Mouse (Mus musculus): Measurements from ENCODE around the gene Xab2.
"Not testable (repeated sequence)": the region's sequence is repeated elsewhere in the genome, so short reads cannot be mapped to it uniquely, and the experiment has no call there.

Gene Xab2

DNA sequence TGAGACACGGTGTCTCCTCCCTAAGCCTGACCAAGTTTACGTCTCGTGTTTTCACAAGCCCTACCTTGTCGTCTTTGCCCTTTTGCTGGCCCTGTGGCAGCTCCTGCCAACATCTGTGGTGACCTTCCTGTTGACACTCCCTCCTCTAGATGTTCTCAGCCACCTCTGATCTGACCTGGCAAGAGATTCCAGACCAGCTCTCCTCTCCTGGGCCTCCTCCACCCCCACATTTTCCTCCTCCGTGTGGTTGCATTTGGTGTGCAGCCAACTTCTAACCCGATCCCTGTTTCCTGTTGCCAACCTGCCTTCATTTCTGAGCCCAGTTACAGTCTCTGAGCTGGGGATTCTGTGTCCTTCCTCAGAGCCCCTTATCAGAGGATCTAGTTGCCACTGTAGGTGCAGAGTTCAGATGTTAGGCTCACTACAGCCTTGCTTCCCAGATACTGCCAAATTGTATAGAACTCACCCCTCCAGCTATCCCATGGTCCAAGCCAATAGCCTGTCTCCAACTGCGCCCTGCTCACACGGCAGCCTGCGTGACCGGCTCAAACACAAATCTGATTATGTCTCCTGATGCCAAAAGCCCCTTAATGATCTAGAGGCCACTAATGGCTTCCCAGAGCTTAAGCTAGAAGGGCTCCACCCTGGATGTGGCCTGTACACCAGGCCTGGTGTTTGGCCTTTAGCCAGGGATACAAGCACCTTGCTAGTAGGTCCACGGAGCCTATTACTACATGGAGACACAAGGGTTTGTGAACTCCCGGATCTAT lies 11.9 kb downstream of the Xab2 start:
- DNase-seq: peak; percentile 63

DNA sequence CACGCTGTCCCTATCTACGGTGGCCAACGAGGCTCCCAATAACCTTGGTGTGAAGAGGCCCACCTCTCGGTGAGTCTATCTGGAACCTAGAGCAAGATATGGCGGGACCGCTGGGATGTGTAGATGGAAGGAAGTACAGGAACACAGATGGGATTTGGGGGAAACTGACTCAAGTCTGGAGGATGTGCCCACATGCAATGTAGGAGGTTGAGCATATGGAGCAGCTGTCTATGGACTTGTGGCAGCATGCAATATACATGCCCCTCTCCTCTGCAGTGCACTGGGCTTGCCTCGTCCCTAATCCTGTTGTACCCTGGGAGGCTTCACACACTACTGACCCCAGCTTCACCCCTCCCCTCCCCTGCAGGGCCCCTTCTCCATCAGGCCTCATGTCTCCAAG lies 13.3 kb downstream of the Xab2 start:
- no peak for DNase-seq

DNA sequence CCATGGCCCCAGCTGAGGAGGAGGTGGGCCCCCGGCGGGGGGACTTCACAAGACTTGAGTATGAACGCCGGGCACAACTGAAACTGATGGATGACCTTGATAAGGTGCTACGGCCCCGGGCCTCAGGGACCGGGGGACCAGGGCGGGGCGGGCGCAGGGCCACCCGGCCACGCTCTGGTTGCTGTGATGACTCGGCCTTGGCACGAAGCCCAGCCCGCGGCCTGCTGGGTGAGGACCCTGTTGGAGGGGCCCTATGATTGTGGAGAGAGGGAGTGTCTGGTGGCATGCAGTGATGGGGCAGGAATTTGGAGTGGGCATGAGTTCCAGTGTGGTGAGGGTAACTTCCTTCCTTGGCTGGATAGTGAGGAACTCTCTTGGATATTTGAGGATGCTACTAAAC lies 14.5 kb downstream of the Xab2 start:
- no peak for DNase-seq

DNA sequence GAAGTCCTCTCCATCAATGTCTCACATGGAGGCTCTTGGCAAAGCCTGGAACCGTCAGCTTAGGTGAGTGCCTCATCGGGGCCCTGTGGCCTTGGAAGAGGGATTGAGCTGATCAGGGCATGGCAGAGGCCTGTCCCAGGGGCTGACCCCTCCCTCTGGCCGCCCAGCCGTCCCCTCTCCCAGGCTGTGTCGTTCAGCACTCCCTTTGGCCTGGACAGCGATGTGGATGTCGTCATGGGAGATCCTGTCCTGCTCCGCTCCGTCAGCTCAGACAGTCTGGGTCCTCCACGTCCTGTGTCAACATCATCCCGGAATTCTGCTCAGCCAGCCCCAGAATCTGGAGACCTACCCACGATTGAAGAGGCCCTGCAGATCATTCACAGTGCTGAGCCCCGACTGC lies 17.7 kb downstream of the Xab2 start:
- DNase-seq: no peak

DNA sequence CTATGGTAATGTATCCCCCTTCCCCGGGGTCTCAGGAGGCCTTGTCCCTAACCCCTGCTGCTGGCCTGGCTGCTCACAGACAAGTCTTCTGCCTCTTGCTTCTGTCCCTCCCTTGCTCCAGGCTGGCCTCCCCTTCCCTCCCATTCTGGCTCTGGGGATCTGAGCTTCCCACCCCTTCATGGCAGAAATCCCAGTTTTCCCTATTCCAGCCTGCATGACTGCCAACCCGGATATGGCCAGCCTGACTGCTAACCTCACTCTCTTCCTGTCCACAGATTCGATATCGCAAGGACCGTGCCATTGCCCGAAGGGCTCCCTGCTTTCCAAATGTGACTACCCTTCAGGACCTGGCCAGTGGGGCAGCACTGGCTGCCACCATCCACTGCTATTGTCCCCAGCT lies 20.7 kb downstream of the Xab2 start:
- no peak for DNase-seq

DNA sequence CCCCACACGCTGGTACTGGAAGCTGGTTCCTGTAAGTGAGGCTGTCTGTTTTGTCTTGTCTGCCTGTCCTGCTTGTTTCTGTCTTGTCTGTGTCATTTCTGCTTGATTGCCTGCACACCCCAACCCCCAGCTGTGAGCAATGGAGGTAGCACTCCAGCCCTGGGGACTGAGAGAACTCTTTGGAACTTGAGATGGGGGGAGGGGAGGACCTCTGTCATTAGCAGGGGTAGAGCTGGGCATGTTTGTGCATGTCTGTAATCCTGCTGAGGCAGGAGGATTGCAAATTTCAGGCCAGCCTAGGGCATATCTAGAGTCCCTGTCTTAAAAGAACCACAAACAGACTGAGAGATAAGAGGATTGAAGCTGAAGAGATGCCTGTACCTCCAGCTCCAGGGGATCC lies 21.9 kb downstream of the Xab2 start:
- no peak for DNase-seq

DNA sequence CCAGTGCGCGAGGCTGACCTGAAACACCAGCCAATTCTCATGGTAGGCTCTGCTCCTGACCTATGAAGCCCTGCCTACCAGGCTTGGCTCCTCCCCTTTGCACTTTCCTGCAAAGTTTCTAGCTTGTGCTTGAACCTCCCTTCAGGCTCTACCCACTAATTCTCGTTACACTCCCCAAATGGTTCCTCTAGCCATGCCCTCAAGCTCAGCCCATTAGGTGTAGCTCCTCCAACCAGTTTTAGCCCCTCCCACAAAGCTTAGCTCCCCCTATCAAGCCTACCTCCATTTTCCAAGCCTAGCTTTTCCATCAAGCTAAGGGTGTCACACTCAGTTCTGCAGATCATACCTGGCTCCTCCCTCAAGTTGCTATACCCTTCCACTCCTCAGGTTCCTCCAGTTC lies 23.1 kb downstream of the Xab2 start:
- DNase-seq: no peak

DNA sequence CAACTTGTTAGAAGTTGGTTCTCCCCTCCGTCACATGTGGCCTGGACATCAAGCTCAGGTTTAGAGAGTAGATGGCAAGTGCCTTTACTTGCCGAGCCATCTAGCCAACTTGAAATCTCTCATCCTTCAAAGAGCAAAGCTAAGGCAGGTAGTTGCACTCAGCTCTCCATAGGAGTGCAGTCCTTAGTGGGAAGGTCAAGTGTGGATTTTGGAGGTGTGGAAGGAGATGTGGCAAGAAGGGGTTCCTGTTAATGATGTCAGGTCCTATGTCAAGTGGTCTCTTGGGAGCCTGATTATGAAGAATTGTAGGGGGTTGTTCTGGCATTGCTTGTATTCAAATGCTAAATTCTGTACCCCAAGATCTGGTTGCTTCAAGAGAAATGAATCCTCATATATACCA lies 26.6 kb downstream of the Xab2 start:
- no peak for DNase-seq

DNA sequence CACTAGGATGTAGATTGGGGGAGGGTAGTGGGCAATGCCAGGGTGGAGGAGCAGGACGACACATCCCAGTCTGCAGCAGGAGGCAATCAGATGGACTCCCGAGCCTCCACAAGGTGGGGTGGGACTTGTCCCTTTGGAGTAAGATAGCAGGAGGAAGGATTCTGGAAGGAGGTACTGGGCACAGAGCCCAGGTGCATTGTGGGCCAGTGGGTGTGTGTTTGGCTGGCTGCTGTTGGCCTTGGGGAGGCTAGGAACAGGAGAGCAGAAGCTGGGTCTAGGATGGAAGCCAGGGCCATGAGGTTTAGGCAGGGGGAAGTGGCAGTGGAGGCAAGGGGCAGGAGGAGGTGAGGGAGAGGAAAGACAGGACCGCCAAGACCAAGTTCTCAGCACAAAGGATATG lies 27.6 kb downstream of the Xab2 start:
- no peak for DNase-seq

DNA sequence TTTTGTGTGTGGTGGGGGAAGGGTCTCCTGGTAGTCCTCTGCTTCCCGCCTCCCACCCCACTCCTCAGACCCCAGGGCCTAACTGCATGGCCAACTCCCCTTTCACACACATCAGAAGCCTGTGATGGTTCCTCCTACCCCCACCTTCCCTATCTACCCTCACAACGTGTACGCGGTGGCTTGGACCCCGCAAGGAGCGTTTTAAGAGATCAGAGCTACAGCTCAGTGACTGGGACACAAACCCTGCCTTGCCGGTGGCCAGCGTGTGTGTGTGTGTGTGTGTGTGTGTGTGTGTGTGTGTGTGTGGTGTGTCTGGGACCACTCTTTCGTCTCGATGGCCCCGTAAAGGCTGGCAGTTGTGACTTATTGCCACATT lies 32.9 kb downstream of the Xab2 start:
- peak; percentile 52 for DNase-seq

DNA sequence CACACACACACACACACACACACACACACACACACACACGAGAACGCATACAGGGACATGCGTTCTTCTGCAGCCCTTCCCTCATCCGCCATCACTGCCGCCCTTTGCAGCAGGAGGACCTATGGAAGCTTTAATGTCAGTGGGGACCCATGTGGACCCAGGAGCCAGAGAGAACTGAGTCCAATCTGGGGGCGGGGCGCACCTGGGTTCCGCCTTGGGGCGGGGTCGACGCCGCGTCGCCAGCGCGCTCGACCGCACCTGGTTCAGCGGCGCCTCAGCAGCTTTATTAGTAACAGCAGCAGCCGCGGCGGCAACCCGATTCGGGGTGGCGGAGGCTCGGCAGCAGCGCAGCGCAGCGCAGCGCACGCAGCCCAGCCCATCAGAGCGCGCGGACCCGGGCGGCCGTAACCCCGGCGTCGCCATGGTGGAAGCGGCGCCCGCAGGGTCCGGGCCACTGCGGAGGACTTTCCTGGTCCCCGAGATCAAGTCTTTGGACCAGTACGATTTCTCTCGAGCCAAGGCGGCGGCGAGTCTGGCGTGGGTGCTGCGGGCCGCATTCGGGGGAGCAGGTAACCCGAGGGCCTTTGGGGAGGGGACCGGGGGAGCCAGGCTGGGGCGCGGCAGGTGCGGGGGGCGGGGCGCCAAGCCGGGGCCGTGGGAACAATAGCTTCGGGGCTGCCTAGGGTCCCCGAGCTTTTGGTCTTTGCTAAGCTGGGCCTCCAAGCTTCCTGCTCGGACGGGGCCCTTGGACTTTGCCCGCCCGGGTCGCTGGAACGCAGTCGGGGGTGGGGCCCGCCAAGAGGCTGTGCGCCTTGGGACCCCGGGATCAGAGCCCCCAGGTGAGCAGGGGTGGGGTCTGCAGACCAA lies 33.5 kb downstream of the Xab2 start:
- peak; percentile 76 for DNase-seq

DNA sequence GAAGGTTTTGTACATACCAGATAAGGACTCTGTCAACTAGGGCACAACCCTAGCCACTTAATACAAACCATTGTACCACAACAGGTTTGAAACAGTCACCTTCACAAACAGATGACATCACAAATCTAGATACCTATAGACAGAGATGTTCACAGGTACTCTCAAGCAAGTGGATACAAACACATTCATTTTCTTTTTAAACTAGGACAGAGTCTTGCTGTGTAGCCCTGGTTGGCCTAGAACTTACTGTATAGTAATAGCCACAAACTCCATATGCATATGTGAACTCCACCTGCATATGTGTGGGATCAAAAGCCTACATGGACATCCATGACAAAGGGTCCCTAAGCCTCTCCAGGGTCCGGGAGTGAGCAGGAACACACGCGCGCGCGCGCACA lies 34.1 kb downstream of the Xab2 start, which contains the start of gene Camsap3:
Gene Camsap3, plus strand, starts transcription at position 301 of the 398 bp plus-strand sequence.
- DNase-seq: no peak

DNA sequence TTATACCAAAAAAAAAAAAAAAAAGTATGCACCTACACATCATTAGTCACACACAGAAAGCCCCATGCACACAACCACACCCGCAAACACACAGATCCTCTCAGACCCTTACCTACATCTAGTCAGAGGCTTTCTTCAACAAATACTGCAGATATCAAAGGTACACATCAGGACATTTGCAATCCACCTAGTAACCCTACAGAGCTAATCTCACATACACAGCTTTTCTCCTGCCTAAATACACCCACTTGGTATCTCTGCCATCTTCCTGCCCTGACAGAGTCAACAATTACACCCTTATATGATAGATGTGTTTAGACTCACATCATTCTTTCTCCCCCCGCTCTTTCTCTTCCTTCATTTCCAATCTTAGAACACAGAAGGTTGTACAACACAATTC lies 34.7 kb downstream of the Xab2 start:
- no peak for DNase-seq

DNA sequence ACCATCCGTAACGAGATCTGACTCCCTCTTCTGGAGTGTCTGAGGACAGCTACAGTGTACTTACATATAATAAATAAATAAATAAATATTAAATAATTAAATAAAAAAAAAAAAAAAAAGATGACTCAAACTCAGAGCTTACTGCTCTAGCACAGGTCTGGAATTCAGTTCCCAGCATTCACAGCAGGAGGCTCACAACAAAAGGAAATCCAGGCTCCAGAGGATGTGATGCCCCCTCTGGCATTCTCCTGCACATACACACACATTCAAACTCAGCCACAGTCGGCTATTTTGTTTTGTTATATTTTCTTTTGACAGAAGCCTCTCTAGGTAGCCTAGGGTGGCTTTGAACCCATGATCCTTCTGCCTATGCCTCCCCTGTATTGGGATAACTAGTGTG lies 39.2 kb downstream of the Xab2 start:
- DNase-seq: not testable (repeated sequence)

DNA sequence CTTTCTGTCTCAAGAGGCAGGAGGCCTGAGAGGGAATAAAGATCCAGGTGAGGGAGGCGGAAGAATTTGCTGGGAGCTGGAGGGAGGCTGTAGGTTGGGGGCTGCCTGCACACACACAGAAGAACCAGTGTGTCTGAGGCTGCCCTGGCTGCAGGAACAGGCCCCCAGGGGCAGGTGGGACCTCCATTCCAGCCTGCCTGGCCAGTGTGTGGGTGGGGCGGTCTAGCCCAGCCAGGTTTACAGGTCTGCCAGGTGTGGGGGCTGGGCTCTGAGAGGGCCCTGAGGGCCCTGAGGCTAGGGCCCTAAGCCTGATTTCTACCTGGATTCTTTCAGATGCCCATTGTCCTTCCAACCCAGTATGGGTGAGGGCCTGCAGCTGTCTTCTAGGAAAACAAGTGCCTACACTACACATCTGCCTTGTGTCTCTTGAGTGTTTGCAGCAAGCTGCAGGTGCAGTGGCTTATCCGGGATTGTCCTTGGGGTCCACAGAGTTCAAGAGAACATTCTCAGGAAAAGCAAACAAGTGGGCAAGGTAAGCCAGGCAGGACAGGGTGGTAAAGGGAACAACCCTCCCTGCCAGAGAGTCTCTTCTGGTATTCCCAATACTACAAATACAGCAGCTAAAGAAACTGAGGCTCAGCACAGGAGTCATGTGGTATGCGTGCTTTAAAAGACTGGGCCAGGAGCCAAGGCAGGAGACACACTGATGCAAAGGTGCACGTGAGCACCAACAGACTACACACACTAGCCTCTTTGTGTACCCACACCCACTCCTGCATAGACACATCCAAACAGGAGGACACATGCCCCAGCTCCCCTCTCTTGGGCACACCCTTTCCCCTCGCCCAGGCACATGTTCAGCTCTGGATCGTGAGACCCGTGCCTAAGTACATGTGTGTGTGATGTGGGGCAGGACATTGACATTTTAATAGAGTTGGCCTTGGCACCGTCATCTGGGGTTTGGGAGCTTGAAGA lies 41.4 kb downstream of the Xab2 start:
- no peak for DNase-seq

DNA sequence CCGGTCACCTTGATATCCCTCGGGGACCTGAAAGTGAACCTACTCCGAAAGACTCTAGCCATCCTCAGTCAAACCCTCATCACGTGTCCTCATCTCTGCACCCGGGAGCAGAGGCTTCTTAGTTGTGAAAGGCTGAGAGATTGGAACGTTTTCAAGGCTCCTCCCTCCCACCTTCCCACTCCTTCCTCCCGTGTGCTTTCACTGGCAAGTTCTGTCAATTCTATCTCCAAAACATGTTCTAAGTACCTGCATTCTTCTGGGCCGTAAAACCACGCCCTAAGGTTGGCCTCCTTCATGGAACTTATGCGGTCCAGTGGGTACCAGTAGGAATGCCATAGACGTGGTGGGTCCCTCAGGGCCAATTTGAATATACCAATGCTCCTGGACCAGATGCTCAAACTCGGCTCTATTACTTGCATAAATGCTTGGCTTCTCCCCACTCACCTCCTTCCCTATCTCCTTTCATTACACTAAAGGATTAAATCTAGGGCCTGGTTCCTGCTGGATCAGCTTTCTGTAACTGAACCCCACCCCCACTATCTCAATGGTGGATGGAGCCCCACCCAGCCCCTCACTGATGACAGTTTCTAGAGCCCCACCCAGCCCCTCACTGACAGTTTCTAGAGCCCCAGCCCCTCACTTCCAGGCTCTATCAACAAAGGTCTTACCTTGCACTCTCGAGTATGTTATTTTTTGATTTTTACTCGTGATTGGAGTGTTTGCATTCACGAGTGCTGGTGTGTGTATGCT lies 44.7 kb downstream of the Xab2 start:
- no peak for DNase-seq

DNA sequence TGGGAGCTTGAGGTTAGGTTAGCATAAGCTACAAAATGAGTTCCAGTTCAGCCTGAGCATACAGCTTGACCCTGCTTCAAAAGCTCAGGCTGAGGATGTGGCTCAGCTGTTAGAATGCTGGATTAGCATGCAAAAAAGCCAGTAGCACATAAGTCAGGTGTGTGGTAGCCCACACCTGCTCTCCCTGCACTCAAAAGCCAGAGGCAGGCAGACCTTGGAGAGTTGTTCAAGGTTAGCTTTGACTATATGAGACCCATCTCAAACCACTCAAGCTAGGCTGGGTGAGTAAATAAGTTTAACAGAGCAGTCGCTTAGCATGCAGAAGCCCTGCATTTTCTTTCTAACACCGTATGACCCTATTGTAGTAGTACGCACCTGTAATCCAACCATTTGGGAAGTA lies 46.6 kb downstream of the Xab2 start:
- no peak for DNase-seq

DNA sequence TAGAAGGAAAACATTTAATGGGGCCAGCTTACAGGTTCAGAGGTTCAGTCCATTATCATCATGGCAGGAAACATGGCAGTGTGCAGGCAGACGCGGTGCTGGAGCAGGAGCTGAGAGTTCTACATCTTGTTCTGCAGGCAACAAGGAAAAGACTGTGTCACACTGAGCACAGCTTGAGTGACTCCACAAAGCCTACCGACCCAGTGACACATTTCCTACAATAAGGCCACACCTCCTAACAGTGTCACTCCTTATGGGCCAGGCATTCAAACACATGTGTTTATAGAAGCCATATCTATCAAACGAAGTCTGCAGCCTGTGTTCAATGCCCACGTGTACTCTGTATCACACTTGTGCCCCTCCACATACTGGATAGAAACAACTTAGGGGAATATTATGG lies 51.3 kb downstream of the Xab2 start:
- no peak for DNase-seq

DNA sequence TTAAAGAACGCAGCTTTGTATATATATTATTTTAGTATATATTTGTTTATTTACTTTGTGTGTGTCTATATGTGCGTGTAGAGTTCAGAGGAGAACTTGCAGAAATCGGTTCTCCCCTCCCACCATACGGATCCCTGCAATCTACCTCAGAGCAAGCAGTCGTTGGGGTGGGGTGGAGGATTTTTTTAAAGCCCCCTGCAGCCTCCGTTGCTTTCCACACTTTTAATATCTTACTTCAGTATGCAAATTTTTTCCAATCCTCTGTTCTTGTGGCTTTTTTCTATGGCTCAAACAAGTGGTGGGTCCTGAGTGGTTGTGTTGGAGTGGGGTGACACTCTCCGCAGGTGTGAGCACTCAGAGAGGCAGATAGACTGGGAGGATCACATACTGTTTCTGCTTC lies 52.7 kb downstream of the Xab2 start:
- DNase-seq: no peak

DNA sequence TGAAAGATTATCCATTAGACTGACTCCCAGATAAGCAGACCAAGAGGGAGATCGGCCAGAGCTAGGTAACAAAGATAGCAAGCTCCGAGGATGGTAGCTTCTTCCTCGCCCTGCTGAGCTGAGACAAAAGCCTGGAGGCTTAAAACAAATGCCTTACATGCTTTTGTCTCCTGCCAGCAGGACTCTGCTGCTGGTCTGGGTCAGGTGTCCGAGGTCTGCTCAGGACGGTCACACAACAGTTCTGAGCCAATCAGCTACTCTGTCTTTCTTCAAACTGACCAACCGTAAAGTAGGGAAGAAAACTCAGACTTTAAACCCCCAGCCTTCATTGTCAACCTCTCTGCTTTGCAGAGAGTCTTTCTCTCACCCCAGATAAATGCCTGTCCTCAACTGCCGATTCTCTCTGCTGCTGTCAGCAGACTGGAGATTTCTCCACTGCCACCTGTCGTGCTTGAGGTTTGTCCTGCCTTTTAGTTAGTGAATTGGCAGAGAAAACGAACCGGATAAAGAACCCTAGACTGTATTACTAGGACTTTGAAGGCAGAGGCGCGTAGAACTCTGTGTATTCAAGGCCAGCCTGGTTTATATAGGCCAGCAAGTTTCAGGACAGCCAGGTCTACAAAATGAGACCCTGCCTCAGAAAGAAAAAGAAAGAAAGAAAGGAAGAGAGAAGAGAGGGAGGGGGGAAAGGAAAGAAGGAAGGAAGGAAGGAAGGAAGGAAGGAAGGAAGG lies 53.3 kb downstream of the Xab2 start, which contains the start of gene C330021F23Rik:
Gene C330021F23Rik, plus strand, starts transcription at position 350 of the 731 bp plus-strand sequence.
- peak; percentile 86 for DNase-seq
